Mouse (Mus musculus) midbrain, embryonic 13.5 days (tissue): ENCODE measurements around the gene Ndufb5. TPM values are rescaled to one million over a fixed set of nuclear protein-coding genes. Genes with fewer than 3 reads are reported as not detected.
"Not testable (repeated sequence)": the region's sequence is repeated elsewhere in the genome, so short reads cannot be mapped to it uniquely, and the experiment has no call there.

Source experiments
- ATAC-seq: fragments of 200-750 bp; cut with Nextera tagmentation; 2 replicates; pipeline ENCODE4 v1.8.0; 2017; ENCODE audit warnings: mild to moderate bottlenecking, moderate TSS enrichment, moderate library complexity
- H3K27ac ChIP-seq: fragments of 300-500 bp; sonication (generic); 2 replicates; pipeline ENCODE4 v1.5.1; 2015; ENCODE audit warnings: inconsistent platforms, mild to moderate bottlenecking, moderate library complexity
- H3K27me3 ChIP-seq: fragments of 300-500 bp; sonication (generic); 2 replicates; pipeline ENCODE4 v1.6.1; 2015; ENCODE audit warnings: mild to moderate bottlenecking, inconsistent platforms
- H3K36me3 ChIP-seq: fragments of 300-500 bp; sonication (generic); 2 replicates; pipeline ENCODE4 v1.6.1; 2015; ENCODE audit warnings: mild to moderate bottlenecking, inconsistent platforms
- H3K4me1 ChIP-seq: fragments of 300-500 bp; sonication (generic); replicated peaks from 2 replicates; pipeline ENCODE4 v1.6.1; 2015; ENCODE audit warnings: inconsistent platforms
- H3K4me2 ChIP-seq: fragments of 300-500 bp; sonication (generic); replicated peaks from 2 replicates; pipeline ENCODE4 v1.6.1; 2015; ENCODE audit warnings: moderate library complexity, mild to moderate bottlenecking, inconsistent platforms
- H3K4me3 ChIP-seq: fragments of 300-500 bp; sonication (generic); replicated peaks from 2 replicates; pipeline ENCODE4 v1.5.1; 2015; ENCODE audit warnings: mild to moderate bottlenecking, inconsistent platforms
- H3K9ac ChIP-seq: fragments of 300-500 bp; sonication (generic); replicated peaks from 2 replicates; pipeline ENCODE4 v1.6.1; 2015; ENCODE audit warnings: mild to moderate bottlenecking, inconsistent platforms
- H3K9me3 ChIP-seq: fragments of 300-500 bp; sonication (generic); 2 replicates; pipeline ENCODE4 v1.6.1; 2016; ENCODE audit warnings: mild to moderate bottlenecking, inconsistent platforms
- WGBS: fragments of 180-500 bp; shearing (Covaris S2); methylation state at CpG from one replicate; pipeline ENCODE4 v1.1.7; 2015; 5-methylcytosine and 5-hydroxymethylcytosine counted together
- polyA plus RNA-seq: library from polyadenylated mRNA; unstranded; fragments of >200 nt; fragmentation: Nextera tagmentation; extraction: Ambion mirVana; gene quantifications from 2 replicates; pipeline ENCODE4 v1.2.1, GENCODE M21; 2015

The Ndufb5 gene
- polyA plus RNA-seq, 1 experiment from 2014 or later: 308 TPM

DNA sequence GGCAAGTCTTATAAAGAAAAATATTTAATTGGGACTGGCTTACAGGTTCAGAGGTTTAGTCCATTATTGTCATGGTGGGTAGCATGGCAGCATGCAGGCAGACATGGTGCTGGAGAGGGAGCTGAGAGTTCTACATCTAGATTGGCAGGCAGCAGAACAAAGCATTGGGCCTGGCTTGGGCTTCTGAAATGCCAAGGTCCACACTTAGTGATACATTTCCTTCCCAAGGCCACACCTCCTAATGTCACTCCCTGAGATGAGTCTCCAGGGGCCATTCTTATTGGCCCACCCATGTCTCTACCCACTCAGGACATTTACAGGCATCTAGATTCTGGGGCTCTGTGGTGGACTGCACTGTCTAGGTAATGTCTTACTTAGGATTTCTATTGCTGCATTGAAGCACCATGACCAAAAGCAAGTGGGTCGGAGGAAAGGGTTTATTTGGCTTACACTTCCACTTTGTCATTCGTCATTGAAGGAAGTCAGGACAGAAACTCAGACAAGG lies 5.5 kb downstream of the Ndufb5 start:
- peaks cover 16% of the 10 kb centered on the region for H3K4me1 ChIP-seq
- H3K27me3 ChIP-seq: no peaks in the 10 kb centered on the region
- no peak overlapping the region for H3K4me3 ChIP-seq
- 90% methylated on average over 2 of the region's 2 CpGs for WGBS
- no peak for ATAC-seq
- no peak overlapping the region for H3K9ac ChIP-seq
- no peak overlapping the region for H3K4me2 ChIP-seq
- H3K9me3 ChIP-seq: no peaks in the 10 kb centered on the region
- H3K27ac ChIP-seq: no peak overlapping the region
- H3K36me3 ChIP-seq: peaks cover 44% of the 10 kb centered on the region

DNA sequence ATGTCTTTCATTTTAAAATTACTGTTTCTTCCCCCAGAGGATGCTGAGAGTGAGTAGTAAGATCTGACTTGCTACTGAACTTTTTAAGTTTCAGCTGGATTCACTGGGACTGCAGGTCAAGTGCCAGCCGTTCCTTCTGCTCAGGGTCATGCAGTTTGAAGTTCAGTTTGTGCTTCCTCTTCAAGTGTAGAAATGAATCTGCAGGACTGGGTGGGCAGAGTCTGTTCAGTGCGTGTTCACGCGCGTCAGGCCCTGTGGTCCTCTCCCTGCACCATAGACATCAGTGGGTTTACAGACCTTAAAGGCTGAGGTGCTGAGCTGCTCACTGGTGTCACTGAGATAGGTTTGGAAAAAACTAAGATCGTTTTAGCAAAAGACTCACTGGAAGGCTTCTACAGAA lies 8.2 kb downstream of the Ndufb5 start:
- Histone ChIP-seq H3K4me2 (no peak overlapping the region), H3K27ac (no peak overlapping the region), H3K27me3 (no peaks in the 10 kb centered on the region), H3K9ac (no peak overlapping the region), H3K9me3 (no peaks in the 10 kb centered on the region), H3K4me1 (no peaks in the 10 kb centered on the region), H3K4me3 (no peak overlapping the region), H3K36me3 (peaks cover 68% of the 10 kb centered on the region)
- WGBS: 94% methylated on average over 6 of the region's 6 CpGs
- ATAC-seq: no peak

DNA sequence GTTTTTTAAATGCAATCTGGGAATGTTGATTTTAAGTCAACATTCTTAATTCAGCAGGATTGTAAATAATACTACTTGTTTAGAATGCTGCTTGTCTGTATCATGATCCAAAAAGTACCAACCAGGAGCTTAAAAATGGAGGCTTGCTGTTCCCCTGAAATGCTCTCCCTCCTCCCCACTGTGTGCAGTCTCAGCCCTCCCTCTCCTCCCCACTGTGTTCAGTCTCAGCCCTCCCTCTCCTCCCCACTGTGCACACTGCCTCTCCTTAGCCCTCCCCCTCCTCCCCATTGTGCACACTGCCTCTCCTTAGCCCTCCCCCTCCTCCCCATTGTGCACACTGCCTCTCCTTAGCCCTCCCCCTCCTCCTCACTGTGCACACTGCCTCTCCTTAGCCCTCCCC lies 8.6 kb downstream of the Ndufb5 start:
- H3K36me3 ChIP-seq: peaks cover 72% of the 10 kb centered on the region
- H3K9ac ChIP-seq, H3K4me1 ChIP-seq, H3K27ac ChIP-seq, H3K27me3 ChIP-seq, H3K9me3 ChIP-seq, H3K4me2 ChIP-seq, ATAC-seq, H3K4me3 ChIP-seq: not testable (repeated sequence)

DNA sequence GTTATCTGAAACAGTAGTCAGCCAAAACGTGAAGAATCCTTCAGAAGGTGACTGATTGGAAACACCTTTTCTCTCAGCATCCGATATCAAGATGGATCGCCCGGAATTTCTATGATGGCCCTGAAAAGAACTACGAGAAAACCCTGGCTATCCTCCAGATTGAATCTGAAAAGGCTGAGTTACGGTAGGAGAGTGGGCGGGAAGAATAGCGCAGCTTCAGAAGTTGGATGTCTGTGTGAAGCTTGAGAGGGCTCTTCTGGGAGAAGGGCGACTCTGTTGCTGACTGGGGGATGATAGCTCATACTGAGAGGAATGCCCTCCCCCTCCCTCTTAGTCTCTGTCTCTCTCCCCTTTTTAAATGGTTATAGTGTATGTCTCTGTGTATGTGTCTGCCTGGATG lies 11.6 kb downstream of the Ndufb5 start:
- H3K27me3 ChIP-seq: no peaks in the 10 kb centered on the region
- H3K4me1 ChIP-seq: no peaks in the 10 kb centered on the region
- no peaks in the 10 kb centered on the region for H3K9me3 ChIP-seq
- H3K4me3 ChIP-seq: no peak overlapping the region
- no peak overlapping the region for H3K4me2 ChIP-seq
- peaks cover 88% of the 10 kb centered on the region for H3K36me3 ChIP-seq
- H3K9ac ChIP-seq: no peak overlapping the region
- no peak overlapping the region for H3K27ac ChIP-seq
- ATAC-seq: no peak
- 93% methylated on average over 9 of the region's 9 CpGs for WGBS

DNA sequence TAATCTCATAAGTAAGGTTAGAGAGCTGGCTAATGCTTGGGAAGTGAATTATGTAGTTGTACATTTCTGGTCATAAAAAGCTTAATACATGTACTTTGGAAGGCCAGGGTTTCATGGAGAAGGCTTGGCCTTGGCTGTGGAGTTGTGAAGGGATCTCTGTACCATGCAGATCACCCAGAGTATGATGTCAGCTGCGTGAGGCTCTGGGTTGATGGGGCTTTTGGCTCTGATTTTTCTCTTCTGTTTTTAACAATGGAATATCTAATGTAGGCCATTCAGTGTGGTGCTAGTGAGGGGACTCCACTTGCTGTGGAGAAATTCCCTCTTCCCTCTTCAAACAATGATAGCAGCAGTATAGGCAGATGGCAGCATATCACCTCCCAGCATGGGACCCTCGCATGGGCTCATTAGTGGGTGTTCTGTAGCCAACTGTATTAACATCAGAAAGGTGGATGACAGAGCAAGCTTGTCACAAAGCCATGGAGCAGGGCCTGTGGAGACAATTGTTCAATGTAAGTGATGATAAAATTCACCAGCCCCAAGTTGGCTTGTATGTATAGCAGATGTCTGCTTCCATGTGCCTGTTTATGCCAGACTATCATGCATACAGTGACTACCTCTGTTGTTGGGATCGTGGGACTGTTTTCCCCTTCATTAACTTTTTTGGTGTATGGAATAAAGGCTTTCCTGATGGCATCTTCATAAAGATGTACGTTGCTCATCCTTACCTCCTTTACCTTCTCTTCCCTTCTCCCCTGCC lies 13.2 kb downstream of the Ndufb5 start:
- no peaks in the 10 kb centered on the region for H3K9me3 ChIP-seq
- peaks cover 86% of the 10 kb centered on the region for H3K36me3 ChIP-seq
- peak; percentile 51; the same call in 1 of the 2 replicates for ATAC-seq
- H3K27ac ChIP-seq: peak overlapping the region; percentile 30; the same call in 1 of the 2 replicates
- H3K9ac ChIP-seq: no peak overlapping the region
- no peak overlapping the region for H3K4me2 ChIP-seq
- H3K4me3 ChIP-seq: no peak overlapping the region
- H3K4me1 ChIP-seq: no peaks in the 10 kb centered on the region
- H3K27me3 ChIP-seq: no peaks in the 10 kb centered on the region
- WGBS: 90% methylated on average over 4 of the region's 4 CpGs

DNA sequence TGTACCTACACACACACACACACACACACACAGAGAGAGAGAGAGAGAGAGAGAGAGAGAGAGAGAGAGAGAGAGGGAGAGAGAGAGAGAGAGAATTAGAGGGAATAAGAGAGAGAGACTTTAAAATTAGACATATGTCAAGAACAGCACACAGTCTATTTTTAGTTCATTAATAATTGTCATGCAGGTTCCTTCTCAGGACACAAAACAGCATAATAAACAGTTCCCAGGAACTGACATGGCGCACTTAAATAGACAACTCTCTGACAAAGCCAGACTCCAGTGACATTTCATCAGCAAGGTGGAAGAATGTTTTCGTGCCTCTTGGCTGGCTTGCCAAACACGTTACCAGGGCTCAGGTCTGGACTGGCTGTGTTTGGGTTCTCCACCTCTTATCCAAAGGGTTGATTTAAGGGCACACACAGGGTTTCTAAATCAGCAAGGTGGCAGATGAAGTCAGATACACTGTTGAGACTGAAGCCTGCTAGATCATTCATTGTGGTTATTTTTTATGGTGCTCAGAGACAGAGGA lies 17.7 kb downstream of the Ndufb5 start:
- Histone ChIP-seq H3K4me3 (no peak overlapping the region), H3K9ac (no peak overlapping the region), H3K4me2 (no peak overlapping the region), H3K27ac (no peak overlapping the region), H3K9me3 (no peaks in the 10 kb centered on the region), H3K4me1 (no peaks in the 10 kb centered on the region), H3K36me3 (peaks cover 49% of the 10 kb centered on the region), H3K27me3 (no peaks in the 10 kb centered on the region)
- 87% methylated on average over 3 of the region's 3 CpGs for WGBS
- ATAC-seq: no peak

DNA sequence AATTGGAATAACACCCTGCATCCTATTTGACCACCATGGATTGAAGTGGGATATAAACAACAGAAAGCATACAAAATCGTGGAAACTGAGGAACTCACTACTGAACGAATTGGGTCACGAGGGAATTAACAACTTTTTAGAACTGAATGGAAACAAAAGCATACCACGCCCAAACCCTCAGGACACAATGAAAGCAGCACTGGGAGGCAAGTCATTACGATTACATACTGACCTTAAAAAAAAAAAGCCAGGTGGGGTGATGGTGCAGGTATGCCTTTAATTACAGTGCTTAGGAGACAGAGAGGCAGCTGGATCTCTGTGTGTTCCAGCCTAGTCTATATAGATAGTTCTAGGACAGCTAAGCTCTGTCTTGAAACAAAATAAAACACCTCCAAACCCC lies 22.4 kb downstream of the Ndufb5 start:
- Histone ChIP-seq H3K4me2 (no peak overlapping the region), H3K4me1 (no peaks in the 10 kb centered on the region), H3K9me3 (no peaks in the 10 kb centered on the region), H3K9ac (no peak overlapping the region), H3K4me3 (no peak overlapping the region), H3K36me3 (peaks cover 4% of the 10 kb centered on the region; the same call in 1 of the 2 replicates), H3K27ac (no peak overlapping the region), H3K27me3 (no peaks in the 10 kb centered on the region)
- 74% methylated on average over 5 of the region's 5 CpGs for WGBS
- ATAC-seq: no peak

DNA sequence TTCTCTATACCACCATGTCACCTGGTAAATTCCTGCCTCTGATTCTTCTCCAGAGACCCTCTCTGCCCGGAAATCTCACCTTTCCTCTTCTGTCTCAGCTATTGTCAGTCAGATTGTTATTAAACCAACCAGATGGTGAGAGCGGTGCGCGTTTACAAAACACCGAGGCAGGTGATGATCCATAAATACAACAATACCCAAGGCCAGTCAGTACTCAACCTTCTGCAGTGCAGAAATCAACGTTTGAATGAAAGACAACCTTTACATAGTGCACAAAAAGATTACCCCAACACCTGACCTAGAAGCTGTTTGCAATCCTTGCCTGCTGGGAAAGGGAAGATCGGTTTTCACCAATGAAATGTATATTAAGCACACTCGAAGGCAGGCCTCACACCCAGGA lies 26.2 kb downstream of the Ndufb5 start:
- no peaks in the 10 kb centered on the region for H3K36me3 ChIP-seq
- no peaks in the 10 kb centered on the region for H3K4me1 ChIP-seq
- ATAC-seq: no peak
- H3K27ac ChIP-seq: no peak overlapping the region
- no peaks in the 10 kb centered on the region for H3K9me3 ChIP-seq
- no peaks in the 10 kb centered on the region for H3K27me3 ChIP-seq
- H3K4me2 ChIP-seq: no peak overlapping the region
- no peak overlapping the region for H3K4me3 ChIP-seq
- 61% methylated on average over 8 of the region's 8 CpGs for WGBS
- H3K9ac ChIP-seq: no peak overlapping the region

DNA sequence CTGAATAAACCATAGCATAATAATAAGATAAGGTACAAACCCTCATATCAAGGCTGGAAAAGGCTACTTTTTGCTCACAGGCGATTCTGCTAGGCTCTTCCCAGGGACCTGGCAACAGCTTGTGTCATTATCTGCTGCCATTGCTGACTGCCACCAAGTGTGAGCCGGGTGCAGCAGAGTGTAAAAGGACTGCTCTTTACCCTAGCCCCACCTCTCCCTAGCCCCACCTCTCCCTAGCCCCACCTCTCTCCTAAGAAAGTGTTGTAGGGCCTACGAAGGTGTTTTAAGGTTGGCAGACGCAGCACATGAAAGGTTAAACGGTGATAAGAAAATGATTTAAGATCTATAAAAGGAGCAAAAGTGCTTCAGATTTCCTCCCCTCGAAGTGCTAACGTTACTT lies 27.1 kb downstream of the Ndufb5 start:
- WGBS: 58% methylated on average over 7 of the region's 7 CpGs
- H3K4me1 ChIP-seq: no peaks in the 10 kb centered on the region

DNA sequence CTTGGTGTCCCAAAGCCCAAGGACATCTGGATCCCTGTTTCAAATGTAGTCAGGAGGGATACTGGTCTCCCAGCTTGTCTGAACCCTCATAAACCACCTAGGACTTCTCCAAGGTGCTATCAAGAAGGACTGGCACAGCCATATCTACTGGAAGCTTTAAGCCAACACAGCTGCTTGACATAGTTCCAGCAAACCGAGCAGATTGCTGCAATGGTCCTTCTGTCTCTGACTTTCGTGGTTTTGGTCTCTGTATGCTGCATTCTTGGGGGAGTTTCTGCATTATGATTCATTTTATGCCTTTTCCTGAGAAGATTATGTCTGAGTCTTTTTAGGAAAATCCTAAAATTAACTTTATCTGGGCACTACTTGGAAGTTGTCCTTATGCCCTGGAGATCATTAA lies 34.0 kb downstream of the Ndufb5 start:
- Histone ChIP-seq H3K27ac (no peak overlapping the region), H3K4me3 (no peak overlapping the region), H3K4me1 (no peaks in the 10 kb centered on the region), H3K9me3 (no peaks in the 10 kb centered on the region), H3K9ac (no peak overlapping the region), H3K27me3 (no peaks in the 10 kb centered on the region), H3K4me2 (no peak overlapping the region), H3K36me3 (no peaks in the 10 kb centered on the region)
- 83% methylated on average over 2 of the region's 2 CpGs for WGBS
- ATAC-seq: no peak

More for the DNA sequence above, 27.1 kb downstream of the Ndufb5 start:
- no peak overlapping the region for H3K27ac ChIP-seq
- H3K9me3 ChIP-seq: no peaks in the 10 kb centered on the region
- no peak overlapping the region for H3K9ac ChIP-seq
- H3K36me3 ChIP-seq: no peaks in the 10 kb centered on the region
- H3K27me3 ChIP-seq: no peaks in the 10 kb centered on the region
- H3K4me3 ChIP-seq: no peak overlapping the region
- no peak overlapping the region for H3K4me2 ChIP-seq
- ATAC-seq: no peak
